13 mouse cellular contexts compared by ENCODE assay signal in genomic region chr2:144588723-144589122, GRCm38 (mm10). TPM values are rescaled to one million over a fixed set of nuclear protein-coding genes. Genes with fewer than 3 reads are reported as not detected.
DNase-seq lines count a peak whose midpoint lies in the region; ATAC-seq and TF ChIP-seq lines count a peak whose summit lies in the region.
"Had no signal": no experiment of that assay in that cellular context is flagged by ENCODE, and none has a peak within 500 bp of the region (broad histone marks: within the 10 kb centered on the region; RNA-seq: fewer than 3 reads in every experiment).

No protein-coding gene starts in this region.

- no peak for TF ChIP-seq EP300 in stomach, postnatal 0 days (optimal IDR thresholded peaks at IDR 0.05)

- no peak for TF ChIP-seq POLR2A in kidney, adult 2 months (IDR thresholded peaks at IDR 0.05; ENCODE audit: low read depth, low read length)
- TF ChIP-seq POLR2A in testis, adult 2 months (IDR thresholded peaks at IDR 0.05; ENCODE audit: control insufficient read depth, low read depth, low read length) = no peak

- no peak for ATAC-seq in kidney, embryonic 15.5 days (replicated peaks; ENCODE audit: low FRiP score)
- no peak for ATAC-seq in stomach, postnatal 0 days (ENCODE audit: low FRiP score, low TSS enrichment)

- H3K27me3 ChIP-seq in kidney, adult 2 months (replicated peaks; ENCODE audit: control insufficient read depth, insufficient read depth, low read length) = no peaks in the 10 kb centered on the region
- no peaks in the 10 kb centered on the region for H3K27me3 ChIP-seq in kidney, embryonic 15.5 days
- H3K27me3 ChIP-seq in testis, adult 2 months (ENCODE audit: control insufficient read depth, insufficient read depth, low read length) = no peaks in the 10 kb centered on the region
- no peaks in the 10 kb centered on the region for H3K27me3 ChIP-seq in stomach, postnatal 0 days (ENCODE audit: control insufficient read depth, insufficient read depth, low read length)
- H3K27me3 ChIP-seq: heart, embryonic 13.5 days had no signal

- H3K4me2 ChIP-seq in kidney, embryonic 15.5 days = no peak overlapping the region
- H3K4me2 ChIP-seq in stomach, postnatal 0 days (replicated peaks; ENCODE audit: low read depth) = no peak overlapping the region
- H3K4me2 ChIP-seq: heart, embryonic 13.5 days had no signal

- 86% methylated on average over 4 of the region's 4 CpGs for WGBS in kidney, adult 2 months
- WGBS in kidney, embryonic 15.5 days = 88% methylated on average over 4 of the region's 4 CpGs
- 81% methylated on average over 4 of the region's 4 CpGs for WGBS in stomach, postnatal 0 days

- no peaks in the 10 kb centered on the region for H3K9me3 ChIP-seq in kidney, embryonic 15.5 days (replicated peaks)
- H3K9me3 ChIP-seq in stomach, postnatal 0 days (ENCODE audit: control insufficient read depth, low read length) = no peaks in the 10 kb centered on the region
- H3K9me3 ChIP-seq: heart, embryonic 13.5 days; limb, embryonic 10.5 days had no signal

- peaks cover 9% of the 10 kb centered on the region for H3K36me3 ChIP-seq in kidney, adult 2 months (ENCODE audit: control insufficient read depth, insufficient read depth, low read length)
- peaks cover 67% of the 10 kb centered on the region for H3K36me3 ChIP-seq in kidney, embryonic 15.5 days
- peaks cover 3% of the 10 kb centered on the region for H3K36me3 ChIP-seq in testis, adult 2 months (ENCODE audit: control insufficient read depth, insufficient read depth, low read length)
- peaks cover 35% of the 10 kb centered on the region for H3K36me3 ChIP-seq in stomach, postnatal 0 days (ENCODE audit: control insufficient read depth, insufficient read depth, low read length)

- H3K4me3 ChIP-seq in kidney, adult 2 months (ENCODE audit: insufficient read depth, low read depth, low read length) = no peak overlapping the region
- H3K4me3 ChIP-seq in kidney, embryonic 15.5 days (replicated peaks) = no peak overlapping the region
- no peak overlapping the region for H3K4me3 ChIP-seq in testis, adult 2 months (ENCODE audit: control insufficient read depth, low read depth, low read length)
- no peak overlapping the region for H3K4me3 ChIP-seq in stomach, postnatal 0 days (ENCODE audit: low read depth, low read length)
- H3K4me3 ChIP-seq: erythroblast, embryonic 14.5 days; heart, embryonic 13.5 days; limb, embryonic 10.5 days had no signal

- no peaks in the 10 kb centered on the region for H3K4me1 ChIP-seq in kidney, adult 2 months (ENCODE audit: control insufficient read depth, insufficient read depth, low read length)
- H3K4me1 ChIP-seq in kidney, embryonic 15.5 days = peaks cover 2% of the 10 kb centered on the region
- no peaks in the 10 kb centered on the region for H3K4me1 ChIP-seq in testis, adult 2 months (ENCODE audit: control insufficient read depth, insufficient read depth, low read length)
- H3K4me1 ChIP-seq in stomach, postnatal 0 days (replicated peaks; ENCODE audit: control insufficient read depth, insufficient read depth) = no peaks in the 10 kb centered on the region
- H3K4me1 ChIP-seq: heart, embryonic 13.5 days; limb, embryonic 10.5 days had no signal

- no peak overlapping the region for H3K27ac ChIP-seq in kidney, adult 2 months (ENCODE audit: insufficient read depth, low read depth, low read length)
- H3K27ac ChIP-seq in kidney, embryonic 15.5 days = no peak overlapping the region
- no peak overlapping the region for H3K27ac ChIP-seq in testis, adult 2 months (ENCODE audit: control insufficient read depth, insufficient read depth, low read depth, low read length)
- no peak overlapping the region for H3K27ac ChIP-seq in stomach, postnatal 0 days (replicated peaks)
- H3K27ac ChIP-seq: heart, embryonic 13.5 days; limb, embryonic 10.5 days had no signal

- TF ChIP-seq CTCF in kidney, adult 2 months (conservative IDR thresholded peaks at IDR 0.05; ENCODE audit: insufficient read depth, insufficient read length, low read depth, low read length) = peak; percentile 41; the same call in 1 of the 2 replicates
- TF ChIP-seq CTCF in testis, adult 2 months (IDR thresholded peaks at IDR 0.05; ENCODE audit: control insufficient read depth, insufficient read depth, insufficient replicate concordance, low read depth, low read length) = peak; percentile 44; the same call in 1 of the 2 replicates
- peak; percentile 60 for TF ChIP-seq CTCF in stomach, postnatal 0 days (IDR thresholded peaks at IDR 0.05; ENCODE audit: low read depth)

- no peak for DNase-seq in kidney, adult 2 months
- DNase-seq in testis, postnatal 14 days (ENCODE audit: low spot score) = no peak
- DNase-seq in WW6 (ENCODE audit: low read depth, low spot score) = peak; percentile 20
- no peak for DNase-seq in stomach, postnatal 0 days (ENCODE audit: low spot score)
- DNase-seq in spleen, postnatal 10 days (ENCODE audit: low spot score in 2 of 2) = no peak
- DNase-seq: cerebellum, postnatal 25 days; lung, postnatal 4 days; thymus, postnatal 4 days had no signal

- H3K9ac ChIP-seq in kidney, embryonic 15.5 days = no peak overlapping the region
- H3K9ac ChIP-seq in stomach, postnatal 0 days (ENCODE audit: low read length) = no peak overlapping the region
- H3K9ac ChIP-seq: heart, embryonic 13.5 days had no signal

RNA-seq across cellular contexts. Expression of gene Smim26, which starts 5.1 kb away (rescaled TPM):
- 16.3 and 24.7 TPM in 2 replicates for polyA plus RNA-seq in kidney, adult 2 months (2012; rRNA removed)
- 39.4 and 42.4 TPM in 2 replicates for polyA plus RNA-seq in kidney, embryonic 15.5 days (2015; fragmentation: Nextera tagmentation; extraction: Ambion mirVana)
- polyA plus RNA-seq in testis, adult 2 months (2012; rRNA removed) = 2.3 and 2.7 TPM in 2 replicates
- 50.4 and 55.2 TPM in 2 replicates for polyA plus RNA-seq in stomach, postnatal 0 days (2015; fragmentation: Nextera tagmentation; extraction: Ambion mirVana)
- polyA plus RNA-seq: erythroblast, embryonic 14.5 days had no signal

RNA-seq across cellular contexts. Expression of gene Dtd1, which starts 11.0 kb away (rescaled TPM):
- polyA plus RNA-seq in kidney, adult 2 months (2012; rRNA removed) = 19.3 and 25.5 TPM in 2 replicates
- polyA plus RNA-seq in kidney, embryonic 15.5 days (2015; fragmentation: Nextera tagmentation; extraction: Ambion mirVana) = 47.3 and 48.1 TPM in 2 replicates
- polyA plus RNA-seq in testis, adult 2 months (2012; rRNA removed) = 11.2 and 11.8 TPM in 2 replicates
- polyA plus RNA-seq in stomach, postnatal 0 days (2015; fragmentation: Nextera tagmentation; extraction: Ambion mirVana) = 34.6 and 34.9 TPM in 2 replicates

RNA-seq across cellular contexts. Expression of gene Sec23b, which starts 32.7 kb away (rescaled TPM):
- polyA plus RNA-seq in kidney, adult 2 months (2012; rRNA removed) = 70.4 and 77.3 TPM in 2 replicates
- polyA plus RNA-seq in kidney, embryonic 15.5 days (2015; fragmentation: Nextera tagmentation; extraction: Ambion mirVana) = 105 and 108 TPM in 2 replicates
- 37.1 and 37.4 TPM in 2 replicates for polyA plus RNA-seq in testis, adult 2 months (2012; rRNA removed)
- 74.3 and 74.5 TPM in 2 replicates for polyA plus RNA-seq in stomach, postnatal 0 days (2015; fragmentation: Nextera tagmentation; extraction: Ambion mirVana)

RNA-seq across cellular contexts. Expression of gene Rbbp9, which starts 38.1 kb away (rescaled TPM):
- 31.2 and 31.7 TPM in 2 replicates for polyA plus RNA-seq in kidney, adult 2 months (2012; rRNA removed)
- 78.2 and 80.7 TPM in 2 replicates for polyA plus RNA-seq in kidney, embryonic 15.5 days (2015; fragmentation: Nextera tagmentation; extraction: Ambion mirVana)
- 2.9 and 3.1 TPM in 2 replicates for polyA plus RNA-seq in testis, adult 2 months (2012; rRNA removed)
- polyA plus RNA-seq in stomach, postnatal 0 days (2015; fragmentation: Nextera tagmentation; extraction: Ambion mirVana) = 29.2 and 31.6 TPM in 2 replicates
